Mouse (Mus musculus): ENCODE data around the gene Pex14. TPM values are rescaled to one million over a fixed set of nuclear protein-coding genes. Genes with fewer than 3 reads are reported as not detected.

Pex14 gene
- polyA plus RNA-seq, 1 experiment, result 71.5 TPM

- Histone ChIP-seq H3K36me3 (ENCODE audit: control insufficient read depth, insufficient read depth) (no peaks in the 10 kb centered on the region), H3K79me2 (ENCODE audit: control insufficient read depth, insufficient read depth) (no peaks in the 10 kb centered on the region), H3K4me2 (ENCODE audit: low read depth) (no peak overlapping the region), H3K27me3 (ENCODE audit: control insufficient read depth, insufficient read depth, insufficient read length) (no peaks in the 10 kb centered on the region), H3ac (ENCODE audit: control insufficient read depth, insufficient read length) (no peak overlapping the region), H3K4me3 (no peak overlapping the region)
- no peak for TF ChIP-seq MAX (IDR thresholded peaks at IDR 0.05; ENCODE audit: low read depth)
- TF ChIP-seq USF1 (IDR thresholded peaks at IDR 0.05; ENCODE audit: low read depth), result no peak
- TF ChIP-seq E2F4 (IDR thresholded peaks at IDR 0.05; ENCODE audit: insufficient read depth), result no peak
- TF ChIP-seq SRF (IDR thresholded peaks at IDR 0.05; ENCODE audit: control insufficient read depth, insufficient read length, low read depth), result no peak
- no peak for TF ChIP-seq MYOG (IDR thresholded peaks at IDR 0.05; ENCODE audit: control insufficient read depth in 1 of 3, insufficient read depth in 1 of 3, insufficient read length in 2 of 3, low read depth in 2 of 3)
- no peak for TF ChIP-seq POLR2AphosphoS2 (IDR thresholded peaks at IDR 0.05; ENCODE audit: insufficient read length, low read depth)
- no peak for TF ChIP-seq TCF3 (IDR thresholded peaks at IDR 0.05; ENCODE audit: insufficient read length, low read depth)
- TF ChIP-seq POLR2A (IDR thresholded peaks at IDR 0.05; ENCODE audit: insufficient read length, low read depth), result no peak
- no peak for TF ChIP-seq CEBPB (IDR thresholded peaks at IDR 0.05; ENCODE audit: insufficient read depth, poor library complexity, severe bottlenecking)
- no peak for TF ChIP-seq MYOD1 (IDR thresholded peaks at IDR 0.05; ENCODE audit: control insufficient read depth in 1 of 3, insufficient read length in 2 of 3, low read depth in 2 of 3)
Measured at GRCm38 (mm10) chr4:149021021-149021420, 78.7 kb downstream of the Pex14 start.

- no peaks in the 10 kb centered on the region for H3K27me3 ChIP-seq (ENCODE audit: control insufficient read depth, insufficient read depth, insufficient read length)
- TF ChIP-seq MYOD1 (IDR thresholded peaks at IDR 0.05; ENCODE audit: control insufficient read depth in 1 of 3, insufficient read length in 2 of 3, low read depth in 2 of 3) (no peak), TCF12 (IDR thresholded peaks at IDR 0.05; ENCODE audit: insufficient read depth, poor library complexity, severe bottlenecking) (no peak), E2F4 (IDR thresholded peaks at IDR 0.05; ENCODE audit: insufficient read depth) (no peak), USF1 (IDR thresholded peaks at IDR 0.05; ENCODE audit: low read depth) (no peak)
- no peak overlapping the region for H3K4me3 ChIP-seq
- no peaks in the 10 kb centered on the region for H3K79me2 ChIP-seq (ENCODE audit: control insufficient read depth, insufficient read depth)
- H3ac ChIP-seq (ENCODE audit: control insufficient read depth, insufficient read length), result no peak overlapping the region
- no peaks in the 10 kb centered on the region for H3K36me3 ChIP-seq (ENCODE audit: control insufficient read depth, insufficient read depth)
- H3K4me2 ChIP-seq (ENCODE audit: low read depth), result no peak overlapping the region
Measured at GRCm38 (mm10) chr4:149019456-149019855, 80.2 kb downstream of the Pex14 start.

GRCm38 (mm10) chr4:149006756-149007155, 92.9 kb downstream of the Pex14 start:
- TF ChIP-seq E2F4 (IDR thresholded peaks at IDR 0.05; ENCODE audit: insufficient read depth) (no peak), POLR2AphosphoS2 (IDR thresholded peaks at IDR 0.05; ENCODE audit: insufficient read length, low read depth) (no peak), TCF3 (IDR thresholded peaks at IDR 0.05; ENCODE audit: insufficient read length, low read depth) (no peak), MYOG (IDR thresholded peaks at IDR 0.05; ENCODE audit: control insufficient read depth in 1 of 3, insufficient read depth in 1 of 3, insufficient read length in 2 of 3, low read depth in 2 of 3) (no peak), USF1 (IDR thresholded peaks at IDR 0.05; ENCODE audit: low read depth) (no peak), MAX (IDR thresholded peaks at IDR 0.05; ENCODE audit: low read depth) (no peak), REST (IDR thresholded peaks at IDR 0.05; ENCODE audit: insufficient read depth, insufficient read length) (no peak), SRF (IDR thresholded peaks at IDR 0.05; ENCODE audit: control insufficient read depth, insufficient read length, low read depth) (no peak), MYOD1 (IDR thresholded peaks at IDR 0.05; ENCODE audit: control insufficient read depth in 1 of 3, insufficient read length in 2 of 3, low read depth in 2 of 3) (no peak), TCF12 (IDR thresholded peaks at IDR 0.05; ENCODE audit: insufficient read depth, poor library complexity, severe bottlenecking) (no peak), CEBPB (IDR thresholded peaks at IDR 0.05; ENCODE audit: insufficient read depth, poor library complexity, severe bottlenecking) (no peak)
- no peak overlapping the region for H3K4me2 ChIP-seq (ENCODE audit: low read depth)
- no peaks in the 10 kb centered on the region for H3K27me3 ChIP-seq (ENCODE audit: control insufficient read depth, insufficient read depth, insufficient read length)
- H3K79me2 ChIP-seq (ENCODE audit: control insufficient read depth, insufficient read depth), result no peaks in the 10 kb centered on the region
- no peaks in the 10 kb centered on the region for H3K36me3 ChIP-seq (ENCODE audit: control insufficient read depth, insufficient read depth)
- H3K4me3 ChIP-seq, result no peak overlapping the region
- no peak overlapping the region for H3ac ChIP-seq (ENCODE audit: control insufficient read depth, insufficient read length)

- H3K4me3 ChIP-seq, result no peak overlapping the region
- H3K36me3 ChIP-seq (ENCODE audit: control insufficient read depth, insufficient read depth), result no peaks in the 10 kb centered on the region
- no peak overlapping the region for H3ac ChIP-seq (ENCODE audit: control insufficient read depth, insufficient read length)
- TF ChIP-seq TCF12 (IDR thresholded peaks at IDR 0.05; ENCODE audit: insufficient read depth, poor library complexity, severe bottlenecking) (no peak), MYOD1 (IDR thresholded peaks at IDR 0.05; ENCODE audit: control insufficient read depth in 1 of 3, insufficient read length in 2 of 3, low read depth in 2 of 3) (no peak), USF1 (IDR thresholded peaks at IDR 0.05; ENCODE audit: low read depth) (no peak), CEBPB (IDR thresholded peaks at IDR 0.05; ENCODE audit: insufficient read depth, poor library complexity, severe bottlenecking) (no peak), POLR2AphosphoS2 (IDR thresholded peaks at IDR 0.05; ENCODE audit: insufficient read length, low read depth) (no peak), TCF3 (IDR thresholded peaks at IDR 0.05; ENCODE audit: insufficient read length, low read depth) (no peak), POLR2A (IDR thresholded peaks at IDR 0.05; ENCODE audit: insufficient read length, low read depth) (no peak), SRF (IDR thresholded peaks at IDR 0.05; ENCODE audit: control insufficient read depth, insufficient read length, low read depth) (no peak), MAX (IDR thresholded peaks at IDR 0.05; ENCODE audit: low read depth) (no peak), E2F4 (IDR thresholded peaks at IDR 0.05; ENCODE audit: insufficient read depth) (no peak), REST (IDR thresholded peaks at IDR 0.05; ENCODE audit: insufficient read depth, insufficient read length) (no peak), MYOG (IDR thresholded peaks at IDR 0.05; ENCODE audit: control insufficient read depth in 1 of 3, insufficient read depth in 1 of 3, insufficient read length in 2 of 3, low read depth in 2 of 3) (no peak)
- no peak overlapping the region for H3K4me2 ChIP-seq (ENCODE audit: low read depth)
- H3K79me2 ChIP-seq (ENCODE audit: control insufficient read depth, insufficient read depth), result no peaks in the 10 kb centered on the region
- H3K27me3 ChIP-seq (ENCODE audit: control insufficient read depth, insufficient read depth, insufficient read length), result no peaks in the 10 kb centered on the region
Measured at GRCm38 (mm10) chr4:149006107-149006506, 93.6 kb downstream of the Pex14 start.

- no peak overlapping the region for H3ac ChIP-seq (ENCODE audit: control insufficient read depth, insufficient read length)
- H3K79me2 ChIP-seq (ENCODE audit: control insufficient read depth, insufficient read depth), result no peaks in the 10 kb centered on the region
- no peak overlapping the region for H3K4me2 ChIP-seq (ENCODE audit: low read depth)
- TF ChIP-seq MYOD1 (IDR thresholded peaks at IDR 0.05; ENCODE audit: control insufficient read depth in 1 of 3, insufficient read length in 2 of 3, low read depth in 2 of 3) (no peak), TCF3 (IDR thresholded peaks at IDR 0.05; ENCODE audit: insufficient read length, low read depth) (no peak), POLR2AphosphoS2 (IDR thresholded peaks at IDR 0.05; ENCODE audit: insufficient read length, low read depth) (no peak), MYOG (IDR thresholded peaks at IDR 0.05; ENCODE audit: control insufficient read depth in 1 of 3, insufficient read depth in 1 of 3, insufficient read length in 2 of 3, low read depth in 2 of 3) (no peak), REST (IDR thresholded peaks at IDR 0.05; ENCODE audit: insufficient read depth, insufficient read length) (no peak), MAX (IDR thresholded peaks at IDR 0.05; ENCODE audit: low read depth) (no peak), CEBPB (IDR thresholded peaks at IDR 0.05; ENCODE audit: insufficient read depth, poor library complexity, severe bottlenecking) (no peak), TCF12 (IDR thresholded peaks at IDR 0.05; ENCODE audit: insufficient read depth, poor library complexity, severe bottlenecking) (no peak), SRF (IDR thresholded peaks at IDR 0.05; ENCODE audit: control insufficient read depth, insufficient read length, low read depth) (no peak), E2F4 (IDR thresholded peaks at IDR 0.05; ENCODE audit: insufficient read depth) (no peak)
- no peaks in the 10 kb centered on the region for H3K27me3 ChIP-seq (ENCODE audit: control insufficient read depth, insufficient read depth, insufficient read length)
- no peaks in the 10 kb centered on the region for H3K36me3 ChIP-seq (ENCODE audit: control insufficient read depth, insufficient read depth)
- no peak overlapping the region for H3K4me3 ChIP-seq
Measured at GRCm38 (mm10) chr4:149002441-149003093, 97.1 kb downstream of the Pex14 start.
